Mouse (Mus musculus) embryonic fibroblast, embryonic 13.5 days (primary cell): ENCODE measurements at regions not wholly inside any gene's neighbourhood (a gene's known extent, or its start where the extent isn't known, plus 50 kb on each side); places are given as distances from the start of the nearest gene placed in this dataset.
"Not testable (repeated sequence)": the region's sequence is repeated elsewhere in the genome, so short reads cannot be mapped to it uniquely, and the experiment has no call there.

ENCODE experiments used
- H3K27ac ChIP-seq: 2 replicates; pipeline ENCODE4 v1.5.1; 2012; ENCODE audit warnings: low read length, control low read depth, inconsistent platforms; ENCODE audit not compliant: insufficient read depth
- H3K4me1 ChIP-seq: 2 replicates; pipeline ENCODE4 v1.6.1; 2011; ENCODE audit warnings: low read length; ENCODE audit not compliant: control insufficient read depth, insufficient read depth
- H3K4me3 ChIP-seq: 2 replicates; pipeline ENCODE4 v1.5.1; 2011; ENCODE audit warnings: mild to moderate bottlenecking, control low read depth, low read length; ENCODE audit not compliant: insufficient read depth
- CTCF ChIP-seq: IDR thresholded peaks from 2 replicates; pipeline ENCODE4 v1.5.1; 2011; ENCODE audit warnings: mild to moderate bottlenecking, control low read depth, low read length, moderate library complexity, borderline replicate concordance; ENCODE audit not compliant: insufficient read depth
- POLR2A ChIP-seq: IDR thresholded peaks from 2 replicates; pipeline ENCODE4 v1.6.1; 2011; ENCODE audit warnings: low read depth, mild to moderate bottlenecking, control low read depth, low read length, moderate library complexity

DNA sequence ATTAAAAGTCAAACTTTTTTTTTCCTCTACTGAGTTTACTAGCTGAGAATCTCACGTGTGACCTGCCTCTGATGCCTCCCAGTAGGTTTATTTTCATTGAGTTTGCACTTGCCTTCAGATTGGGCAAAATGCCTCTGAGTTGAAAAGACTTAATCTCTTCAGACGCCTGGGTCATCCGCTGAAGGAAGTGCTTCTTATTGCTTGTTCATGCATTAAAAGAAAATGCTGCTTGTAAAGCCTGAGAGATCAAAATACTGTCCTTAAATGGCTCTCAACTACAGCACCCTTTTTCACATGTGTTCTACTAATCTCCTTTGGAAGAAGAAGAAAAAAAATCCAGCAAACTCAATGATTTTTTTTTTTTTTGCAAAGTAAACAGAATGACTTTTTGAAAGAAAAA, 351.5 kb downstream of the Kcnh5 start:
- Histone ChIP-seq H3K27ac (peak overlapping the region; percentile 88), H3K4me1 (peaks cover 6% of the 10 kb centered on the region), H3K4me3 (no peak overlapping the region)
- no peak for TF ChIP-seq POLR2A
- no peak for TF ChIP-seq CTCF

DNA sequence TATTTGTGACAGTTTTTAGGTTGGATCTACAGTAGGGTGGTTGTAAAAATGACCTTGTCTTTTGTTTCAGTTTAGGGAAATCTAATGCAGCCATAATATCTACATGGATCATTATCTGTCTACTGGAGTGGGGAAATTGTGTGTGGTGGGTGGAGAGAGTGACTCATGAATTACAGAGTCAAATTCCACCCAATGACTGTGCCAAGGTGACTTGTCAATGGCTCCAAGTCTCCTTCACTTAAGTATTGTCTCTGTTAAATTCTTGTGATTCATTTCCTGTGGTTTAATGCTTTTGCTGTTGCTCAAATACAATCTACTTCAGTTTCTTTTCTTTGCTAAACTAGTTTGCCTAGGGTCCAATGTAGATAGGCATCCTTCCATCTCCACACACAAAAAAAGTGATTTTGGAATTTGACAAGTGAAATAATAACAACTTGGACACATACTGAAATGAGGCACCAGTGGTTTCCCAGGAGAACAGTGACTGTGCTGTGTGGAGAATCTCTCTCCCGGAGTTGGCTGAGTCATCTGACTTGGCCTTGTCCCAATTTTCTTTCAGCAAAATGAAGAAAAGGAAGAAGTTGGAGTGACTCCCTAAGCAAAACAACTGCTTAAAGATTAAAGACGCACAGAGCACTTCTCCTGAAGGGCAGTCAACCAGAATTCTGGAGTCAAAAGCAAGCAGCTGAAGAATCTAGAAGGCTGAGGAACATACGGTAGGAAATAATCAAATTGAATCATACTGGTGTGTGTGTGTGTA, 352.2 kb downstream of the Kcnh5 start:
- Histone ChIP-seq H3K27ac (peak overlapping the region; percentile 88), H3K4me1 (peaks cover 6% of the 10 kb centered on the region), H3K4me3 (no peak overlapping the region)
- TF ChIP-seq POLR2A (no peak), CTCF (no peak)

DNA sequence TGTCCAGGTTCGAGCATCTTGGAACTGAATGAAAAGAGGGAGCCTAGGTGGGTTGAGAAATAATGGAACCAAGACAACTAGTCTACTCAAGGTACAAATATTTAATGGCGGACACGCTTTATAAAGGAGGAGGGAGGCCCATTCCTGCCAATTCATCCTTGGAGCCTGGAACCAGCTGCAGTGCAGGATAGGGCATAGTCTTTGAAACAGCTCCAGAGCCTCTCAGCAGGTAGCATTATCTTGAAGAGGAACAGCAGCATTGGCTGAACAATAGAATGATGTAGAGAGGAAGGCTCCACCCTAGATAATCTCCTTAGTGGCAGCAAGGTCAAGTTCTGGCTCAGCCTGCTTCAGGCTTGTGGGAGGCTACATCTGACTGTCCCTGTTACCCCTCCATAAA, 361.0 kb downstream of the Kcnh5 start:
- not testable (repeated sequence) for H3K4me1 ChIP-seq, H3K27ac ChIP-seq, H3K4me3 ChIP-seq

DNA sequence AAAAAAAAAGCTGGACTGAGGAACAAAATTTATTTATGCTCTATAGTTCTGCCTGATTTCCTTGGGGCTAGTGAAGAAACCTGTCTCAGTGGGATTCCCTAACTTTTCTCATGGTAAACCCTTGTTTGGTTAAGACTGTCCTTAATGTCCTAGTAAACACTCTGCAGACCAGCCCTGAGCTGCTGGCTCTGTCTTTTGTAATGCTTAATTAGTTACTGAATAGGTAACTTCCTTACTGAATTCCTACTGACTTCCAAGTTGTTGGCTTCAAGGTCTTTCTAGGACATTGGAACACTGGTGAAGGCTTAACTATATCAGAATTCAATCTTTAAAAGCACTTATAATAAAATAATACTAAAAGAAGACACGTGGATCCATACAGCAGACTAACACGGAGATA, 368.6 kb downstream of the Kcnh5 start:
- not testable (repeated sequence) for H3K4me1 ChIP-seq

DNA sequence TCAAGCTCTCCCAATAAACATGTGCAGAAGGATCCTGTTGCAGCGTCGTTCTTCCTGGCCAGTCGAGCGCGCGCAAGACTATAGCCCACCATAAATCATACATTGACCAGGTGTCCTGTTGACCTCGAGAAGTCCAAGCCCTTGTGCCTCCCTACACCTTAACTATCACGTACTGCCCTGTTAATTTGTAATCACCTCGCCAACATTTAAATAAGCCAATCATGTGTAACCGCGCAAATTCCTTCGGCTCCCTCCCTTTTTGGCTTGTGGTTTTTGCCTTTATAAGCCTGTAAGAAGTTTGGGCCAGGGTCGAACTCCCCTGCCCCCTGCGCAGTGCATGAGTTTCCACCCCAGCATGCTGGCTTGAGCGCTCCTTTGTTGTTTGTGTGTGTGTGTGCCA, 369.2 kb downstream of the Kcnh5 start:
- not testable (repeated sequence) for H3K27ac ChIP-seq, H3K4me1 ChIP-seq, H3K4me3 ChIP-seq

More for the DNA sequence above, 368.6 kb downstream of the Kcnh5 start:
- not testable (repeated sequence) for H3K27ac ChIP-seq, H3K4me3 ChIP-seq

DNA sequence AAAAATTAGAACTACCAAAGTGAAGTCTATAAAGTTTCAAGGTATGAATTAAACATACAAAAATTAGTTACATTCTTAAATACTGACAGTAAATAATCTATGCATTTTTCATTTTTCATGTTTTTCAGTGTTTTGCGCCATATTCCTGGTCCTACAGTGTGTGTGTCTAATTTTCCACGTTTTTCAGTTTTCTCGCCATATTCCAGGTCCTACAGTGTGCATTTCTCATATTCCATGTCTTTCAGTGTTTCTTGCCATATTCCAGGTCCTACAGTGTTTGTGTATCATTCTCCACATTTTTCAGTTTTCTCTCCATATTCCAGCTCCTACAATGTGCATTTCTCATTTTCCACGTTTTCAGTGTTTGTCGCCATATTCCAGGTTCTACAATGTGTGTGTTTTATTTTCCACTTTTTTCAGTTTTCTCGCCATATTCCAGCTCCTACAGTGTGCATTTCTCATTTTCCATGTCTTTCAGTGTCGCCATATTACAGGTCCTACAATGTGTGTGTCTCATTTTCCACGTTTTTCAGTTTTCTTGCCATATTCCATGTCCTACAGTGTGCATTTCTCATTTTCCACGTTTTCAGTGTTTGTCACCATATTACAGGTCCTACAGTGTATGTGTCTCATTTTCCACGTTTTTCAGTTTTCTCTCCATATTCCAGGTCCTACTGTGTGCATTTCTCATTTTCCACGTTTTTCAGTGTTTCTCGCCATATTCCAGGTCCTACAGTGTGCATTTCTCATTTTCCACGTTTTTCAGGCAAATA, 373.2 kb downstream of the Kcnh5 start:
- TF ChIP-seq CTCF: peak; percentile 31; the same call in 1 of the 2 replicates
- no peak for TF ChIP-seq POLR2A
- H3K27ac ChIP-seq: no peak overlapping the region
- no peak overlapping the region for H3K4me3 ChIP-seq
- no peaks in the 10 kb centered on the region for H3K4me1 ChIP-seq

DNA sequence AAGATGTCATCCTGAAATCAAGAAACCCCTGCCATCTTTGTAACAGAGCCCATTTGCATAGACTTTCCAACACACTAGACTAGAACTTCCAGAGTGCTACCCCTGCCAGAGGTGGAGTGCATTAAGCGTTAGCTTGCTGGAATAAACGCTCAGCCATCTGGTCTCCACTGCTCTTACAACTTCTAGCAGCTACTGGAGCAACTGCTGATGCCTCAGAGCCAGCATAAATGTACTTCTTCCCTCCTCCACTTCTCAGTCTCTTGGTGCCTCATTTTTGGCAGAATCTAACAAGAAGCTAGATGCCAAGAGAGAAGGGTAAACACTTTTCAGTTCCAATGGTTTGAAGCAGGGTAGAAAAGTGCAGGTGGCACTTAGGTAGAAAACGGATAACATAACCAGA, 385.1 kb downstream of the Kcnh5 start:
- H3K27ac ChIP-seq: no peak overlapping the region

DNA sequence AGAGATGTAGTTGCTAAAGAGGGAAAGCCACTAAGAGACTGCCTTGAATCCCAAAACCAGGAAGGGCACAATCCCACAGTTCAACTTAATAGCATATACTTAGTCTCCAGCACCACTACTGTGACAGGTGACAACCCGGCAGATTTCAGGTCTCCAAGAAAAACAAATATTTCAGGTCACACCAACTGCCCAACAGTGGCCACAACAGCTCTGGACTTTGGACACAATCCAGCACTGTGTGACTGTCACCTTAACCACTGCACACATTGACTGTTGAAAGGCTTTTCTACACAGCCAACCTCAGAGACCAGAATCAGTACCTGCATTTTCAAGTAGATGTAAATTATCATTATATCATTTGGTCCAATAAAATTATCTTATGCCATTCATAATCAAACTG, 414.8 kb downstream of the Kcnh5 start:
- TF ChIP-seq POLR2A: no peak
- no peak for TF ChIP-seq CTCF
- Histone ChIP-seq H3K4me3 (no peak overlapping the region), H3K4me1 (no peaks in the 10 kb centered on the region), H3K27ac (no peak overlapping the region)

More for the DNA sequence above, 385.1 kb downstream of the Kcnh5 start:
- Histone ChIP-seq H3K4me1 (no peaks in the 10 kb centered on the region), H3K4me3 (no peak overlapping the region)
- no peak for TF ChIP-seq CTCF
- no peak for TF ChIP-seq POLR2A

DNA sequence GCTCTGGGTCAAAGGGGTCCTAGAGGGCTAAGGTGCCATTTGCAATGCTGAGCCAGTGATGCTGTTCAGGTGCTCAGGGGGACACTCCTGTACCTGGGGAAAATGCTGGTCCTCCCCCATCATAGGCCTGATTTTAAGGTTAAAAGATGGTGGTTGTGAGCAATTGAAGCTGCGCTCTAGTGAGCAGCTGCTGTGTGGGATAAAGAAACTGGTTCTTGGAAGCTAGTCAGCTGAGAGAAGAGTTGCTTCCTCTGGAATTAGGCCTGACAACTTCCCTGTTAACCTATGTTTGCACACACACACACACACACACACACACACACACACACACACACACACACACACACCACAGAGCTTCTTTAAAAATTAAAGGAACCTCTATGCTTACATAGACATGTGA, 428.9 kb upstream of the Gm11042 start:
- Histone ChIP-seq H3K4me1 (no peaks in the 10 kb centered on the region), H3K4me3 (no peak overlapping the region), H3K27ac (no peak overlapping the region)
- TF ChIP-seq POLR2A (no peak), CTCF (no peak)

DNA sequence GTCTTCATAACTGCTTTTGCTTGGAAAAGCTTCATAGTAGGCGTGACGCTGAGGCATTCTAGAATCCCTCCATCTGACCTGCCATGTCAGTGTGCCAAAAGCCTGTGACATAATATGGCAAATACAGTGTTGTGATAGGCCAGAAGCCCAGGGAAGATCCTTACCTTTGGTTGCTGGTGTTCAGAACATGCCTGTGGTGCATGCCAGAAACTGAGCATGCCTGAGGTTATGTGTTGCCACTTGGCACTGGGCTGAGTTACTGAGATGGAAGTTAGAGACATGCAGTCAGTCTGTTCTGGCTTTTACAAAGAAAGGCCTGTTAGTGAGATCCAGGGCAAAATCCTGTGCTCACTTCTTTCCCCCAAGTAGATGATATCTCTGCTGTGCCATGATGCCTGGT, 412.7 kb upstream of the Gm11042 start:
- no peak overlapping the region for H3K4me3 ChIP-seq
- TF ChIP-seq POLR2A: no peak
- no peak for TF ChIP-seq CTCF

More for the DNA sequence above, 412.7 kb upstream of the Gm11042 start:
- H3K27ac ChIP-seq: no peak overlapping the region
- no peaks in the 10 kb centered on the region for H3K4me1 ChIP-seq
